Mouse (Mus musculus) midbrain, postnatal 0 days (tissue): Measurements from ENCODE around the gene Gngt2. TPM values are rescaled to one million over a fixed set of nuclear protein-coding genes. Genes with fewer than 3 reads are reported as not detected.

Source experiments
- ATAC-seq: fragments of 200-750 bp; cut with Nextera tagmentation; 2 replicates; pipeline ENCODE4 v1.8.0; 2017; ENCODE audit warnings: moderate number of reproducible peaks, mild to moderate bottlenecking, moderate TSS enrichment, moderate library complexity; ENCODE audit not compliant: low FRiP score
- DNase-seq: peaks from one replicate; pipeline ENCODE4 v3.0.0-alpha.2; 2015; ENCODE audit warnings: low spot score
- H3K27ac ChIP-seq: fragments of 300-500 bp; sonication (generic); 2 replicates; pipeline ENCODE4 v1.5.1; 2014; ENCODE audit warnings: low read depth, mild to moderate bottlenecking, low read length, mixed read lengths
- H3K27me3 ChIP-seq: fragments of 300-500 bp; sonication (generic); 2 replicates; pipeline ENCODE4 v1.6.1; 2014; ENCODE audit warnings: low read length, control low read depth, mixed read lengths; ENCODE audit not compliant: insufficient read depth
- H3K36me3 ChIP-seq: fragments of 300-500 bp; sonication (generic); 2 replicates; pipeline ENCODE4 v1.6.1; 2014; ENCODE audit warnings: low read length, control low read depth, mixed read lengths; ENCODE audit not compliant: insufficient read depth
- H3K4me1 ChIP-seq: fragments of 300-500 bp; sonication (generic); 2 replicates; pipeline ENCODE4 v1.6.1; 2014; ENCODE audit warnings: mild to moderate bottlenecking, control low read depth, antibody characterized with exemption, low read length, mixed read lengths; ENCODE audit not compliant: insufficient read depth
- H3K4me2 ChIP-seq: fragments of 300-500 bp; sonication (generic); 2 replicates; pipeline ENCODE4 v1.6.1; 2014; ENCODE audit warnings: low read depth, mild to moderate bottlenecking, low read length, mixed read lengths; ENCODE audit not compliant: poor library complexity, severe bottlenecking
- H3K4me3 ChIP-seq: fragments of 300-500 bp; sonication (generic); 2 replicates; pipeline ENCODE4 v1.5.1; 2014; ENCODE audit warnings: low read depth, mild to moderate bottlenecking, low read length, moderate library complexity
- H3K9ac ChIP-seq: fragments of 300-500 bp; sonication (generic); replicated peaks from 2 replicates; pipeline ENCODE4 v1.6.1; 2014; ENCODE audit warnings: mild to moderate bottlenecking, low read length, moderate library complexity, mixed read lengths; ENCODE audit not compliant: poor library complexity, severe bottlenecking
- H3K9me3 ChIP-seq: fragments of 300-500 bp; sonication (generic); 2 replicates; pipeline ENCODE4 v1.6.1; 2016; ENCODE audit warnings: low read length, control low read depth
- CTCF ChIP-seq: IDR thresholded peaks from 2 replicates; pipeline ENCODE4 v1.5.1; 2016; ENCODE audit warnings: antibody characterized with exemption, mild to moderate bottlenecking
- WGBS: fragments of 180-500 bp; shearing (Covaris S2); extraction: QIAGEN DNeasy Blood & Tissue Kit; methylation state at CpG from one replicate; pipeline ENCODE4 v1.1.7; 2014; 5-methylcytosine and 5-hydroxymethylcytosine counted together
- polyA plus RNA-seq: library from polyadenylated mRNA; unstranded; fragments of >200 nt; fragmentation: Nextera tagmentation; extraction: Ambion mirVana; gene quantifications from 2 replicates; pipeline ENCODE4 v1.2.1, GENCODE M21; 2015
- total RNA-seq: library from RNA; depleted of rRNA; stranded (reverse); fragments of >200 nt; gene quantifications from 2 replicates; pipeline ENCODE4 v1.2.3, GENCODE M21; 2014

Gene Gngt2
- total and polyA plus RNA-seq, 2 experiments from 2014 or later, result 2.4 to 3.3 TPM

DNA sequence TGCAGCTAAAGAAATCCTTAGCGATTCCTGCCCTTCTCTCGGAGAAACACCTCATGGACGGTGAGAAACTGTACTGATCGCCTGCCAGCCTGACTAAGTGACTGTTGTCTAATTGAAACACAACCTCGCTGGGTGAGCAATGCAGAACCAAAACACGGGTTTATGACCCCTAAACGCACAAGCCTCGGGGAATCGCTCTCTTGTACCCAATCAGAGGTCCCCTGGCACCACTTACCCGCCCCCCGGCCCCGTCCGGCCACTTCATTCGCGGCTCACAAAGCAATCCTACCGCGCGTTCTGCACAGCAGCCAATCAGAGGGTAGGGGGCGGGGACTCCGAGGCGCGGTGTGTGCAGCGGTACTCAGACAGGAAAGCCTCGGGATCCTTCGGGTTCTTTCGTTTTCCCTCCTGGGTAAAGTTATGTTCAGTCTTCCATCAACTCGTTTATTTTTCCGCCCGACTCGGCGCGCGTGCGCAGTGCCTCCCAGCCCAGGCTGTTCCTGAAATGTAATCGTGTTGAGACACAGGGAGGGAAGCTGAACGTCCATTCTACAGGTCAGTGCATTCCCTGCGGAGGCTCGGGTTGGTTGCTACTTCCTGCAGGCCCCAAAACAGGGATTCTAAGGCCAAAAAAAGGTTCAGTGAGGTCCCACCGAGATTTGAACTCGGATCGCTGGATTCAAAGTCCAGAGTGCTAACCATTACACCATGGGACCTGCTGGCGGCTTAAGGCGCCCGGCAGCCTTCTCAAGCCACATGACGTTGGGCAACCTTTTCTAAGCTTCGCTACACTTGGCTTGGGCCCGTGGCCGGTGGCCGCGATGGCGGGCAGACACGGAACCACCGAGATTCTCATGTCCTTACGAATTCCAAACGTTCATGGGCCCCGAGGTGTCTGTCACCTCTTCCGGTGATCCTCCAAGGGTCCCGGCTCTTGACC lies 21.8 kb downstream of the Gngt2 start:
- Histone ChIP-seq H3K9me3 (no peaks in the 10 kb centered on the region), H3K4me1 (no peaks in the 10 kb centered on the region), H3K36me3 (no peaks in the 10 kb centered on the region), H3K27me3 (no peaks in the 10 kb centered on the region), H3K4me3 (peak overlapping the region; percentile 57), H3K4me2 (peak overlapping the region; percentile 65), H3K27ac (peak overlapping the region; percentile 77), H3K9ac (peak overlapping the region; percentile 54)
- DNase-seq (peak; percentile 99), ATAC-seq (peak; percentile 99)
- WGBS, result under 1% methylated on average over 58 of the region's 58 CpGs
- no peak for TF ChIP-seq CTCF

DNA sequence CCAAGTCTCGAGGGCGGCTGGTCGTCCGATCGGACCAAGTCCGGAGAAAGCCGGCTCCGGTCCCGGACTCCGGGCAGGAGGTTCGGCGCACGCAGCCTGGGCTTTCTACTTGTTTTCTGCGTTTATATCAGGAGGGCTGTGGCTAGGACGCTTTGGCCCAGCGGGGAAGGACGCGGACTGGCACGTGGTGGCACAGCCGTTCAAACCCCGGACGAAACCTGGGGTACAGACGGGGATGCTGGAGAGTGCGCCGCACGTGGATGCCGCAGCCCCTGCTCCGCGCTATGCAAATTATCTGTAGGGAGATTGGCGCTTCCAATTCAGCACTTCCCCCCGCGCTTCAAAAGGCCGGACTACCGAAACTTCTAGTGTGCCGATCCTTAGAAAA lies 22.4 kb downstream of the Gngt2 start:
- Histone ChIP-seq H3K4me2 (peak overlapping the region; percentile 65), H3K27me3 (no peaks in the 10 kb centered on the region), H3K4me3 (peak overlapping the region; percentile 57), H3K36me3 (no peaks in the 10 kb centered on the region), H3K4me1 (no peaks in the 10 kb centered on the region), H3K27ac (peak overlapping the region; percentile 77), H3K9ac (peak overlapping the region; percentile 44), H3K9me3 (no peaks in the 10 kb centered on the region)
- peak; percentile 78 for DNase-seq
- WGBS, result under 1% methylated on average over 35 of the region's 35 CpGs
- ATAC-seq, result peak; percentile 62
- peak; percentile 6; the same call in 1 of the 2 replicates for TF ChIP-seq CTCF

DNA sequence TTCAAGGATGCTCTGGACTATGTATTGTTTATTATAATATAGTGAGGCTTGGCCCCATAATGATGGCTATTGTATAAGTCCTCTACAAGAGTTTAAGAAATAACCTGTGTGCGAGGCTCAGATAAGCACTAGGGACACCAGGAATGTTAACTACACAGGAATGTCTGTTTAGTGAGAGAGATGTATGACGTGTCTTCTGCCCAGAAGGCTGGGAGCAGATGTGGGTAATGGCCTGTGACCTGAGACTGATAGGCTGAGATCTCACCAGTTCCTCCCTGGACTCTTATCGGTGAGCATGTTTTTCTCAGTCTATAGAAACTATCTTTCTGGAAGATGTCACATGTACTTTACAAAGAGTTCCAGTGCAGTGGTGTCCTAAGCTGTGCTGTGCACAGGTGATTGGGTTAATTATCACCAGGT lies 23.1 kb downstream of the Gngt2 start:
- 37% methylated on average over 3 of the region's 3 CpGs for WGBS
- H3K27me3 ChIP-seq, result no peaks in the 10 kb centered on the region
- H3K4me1 ChIP-seq, result no peaks in the 10 kb centered on the region
- H3K9ac ChIP-seq, result no peak overlapping the region; the same call in 1 of the 2 replicates
- H3K4me3 ChIP-seq, result peak overlapping the region; percentile 57
- H3K27ac ChIP-seq, result no peak overlapping the region
- no peaks in the 10 kb centered on the region for H3K36me3 ChIP-seq
- DNase-seq (no peak), ATAC-seq (no peak)
- H3K4me2 ChIP-seq, result peak overlapping the region; percentile 65
- H3K9me3 ChIP-seq, result no peaks in the 10 kb centered on the region
- TF ChIP-seq CTCF, result no peak

DNA sequence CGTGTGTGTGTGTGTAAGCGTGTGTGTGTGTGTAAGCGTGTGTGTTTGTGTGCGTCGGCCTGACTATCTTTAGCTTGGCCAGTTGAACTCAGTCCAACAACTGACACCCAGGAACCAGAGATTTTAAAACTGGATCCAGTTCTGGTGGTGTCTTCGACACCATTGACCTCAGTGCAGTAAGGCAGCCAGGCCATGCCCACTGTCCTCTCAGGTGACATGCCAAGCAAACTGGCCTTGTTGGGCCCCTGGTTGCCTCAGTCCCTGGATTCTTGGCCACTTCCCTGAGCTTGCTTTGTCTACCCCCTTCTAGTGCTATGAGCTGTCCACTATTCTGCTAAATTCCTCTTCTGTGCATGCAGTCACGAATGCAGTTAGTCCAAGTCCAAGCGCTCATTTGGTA lies 24.4 kb downstream of the Gngt2 start:
- 95% methylated on average over 8 of the region's 8 CpGs for WGBS

DNA sequence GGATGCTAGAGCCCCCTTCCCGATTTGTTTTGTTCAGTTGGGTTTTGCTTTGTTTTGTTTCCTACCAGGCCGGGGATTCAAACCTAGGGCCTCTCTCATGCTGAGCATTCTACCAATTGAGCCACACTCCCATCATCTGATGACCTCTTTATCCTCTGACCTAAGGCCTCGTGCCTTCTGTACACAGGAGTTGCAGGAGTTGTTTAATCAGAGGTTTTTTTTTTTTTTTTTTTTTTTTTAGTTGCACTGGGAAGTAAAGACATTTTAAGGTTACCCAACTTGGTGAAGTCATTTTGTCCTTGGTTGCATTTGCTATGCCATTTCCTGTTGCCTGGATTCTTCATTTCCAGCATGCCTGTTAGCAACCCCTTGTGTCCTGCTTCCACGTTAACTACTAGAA lies 32.4 kb downstream of the Gngt2 start:
- H3K4me3 ChIP-seq, result no peak overlapping the region
- 80% methylated on average over 4 of the region's 4 CpGs for WGBS

More for the DNA sequence above, 24.4 kb downstream of the Gngt2 start:
- H3K27ac ChIP-seq, result no peak overlapping the region
- ATAC-seq (no peak), DNase-seq (no peak)
- H3K4me2 ChIP-seq, result no peak overlapping the region
- no peak overlapping the region for H3K9ac ChIP-seq
- H3K27me3 ChIP-seq, result no peaks in the 10 kb centered on the region
- H3K4me1 ChIP-seq, result no peaks in the 10 kb centered on the region
- TF ChIP-seq CTCF, result no peak
- no peak overlapping the region for H3K4me3 ChIP-seq
- no peaks in the 10 kb centered on the region for H3K36me3 ChIP-seq
- H3K9me3 ChIP-seq, result no peaks in the 10 kb centered on the region

DNA sequence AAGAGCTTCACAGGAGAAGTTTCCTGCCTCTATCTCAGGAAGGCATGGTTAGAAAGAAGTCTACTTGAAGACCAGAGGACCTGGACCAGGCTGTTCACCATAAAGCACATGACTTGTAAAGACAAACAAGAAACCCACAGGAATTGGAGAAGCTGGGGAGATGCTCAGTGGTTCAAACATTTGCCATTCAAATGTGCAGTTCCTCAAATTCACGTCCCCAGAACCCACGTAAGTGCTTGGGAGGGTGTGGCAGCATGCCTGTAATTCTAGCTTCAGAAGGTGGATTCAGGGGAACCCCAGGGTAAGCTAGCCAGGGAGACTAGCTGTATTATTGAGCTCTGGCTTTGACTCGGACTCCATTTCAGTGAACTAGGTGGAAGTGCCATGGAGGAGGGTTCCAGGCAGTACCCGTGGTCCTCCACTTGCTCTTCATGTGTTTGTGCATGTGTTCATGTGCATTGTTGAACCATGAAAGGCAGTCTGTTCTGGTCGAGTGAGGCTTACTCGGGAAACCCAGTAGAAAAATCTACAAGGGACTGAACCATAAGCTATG lies 33.0 kb downstream of the Gngt2 start:
- Histone ChIP-seq H3K36me3 (no peaks in the 10 kb centered on the region), H3K4me3 (no peak overlapping the region), H3K4me2 (no peak overlapping the region), H3K9ac (no peak overlapping the region), H3K9me3 (no peaks in the 10 kb centered on the region), H3K27me3 (no peaks in the 10 kb centered on the region), H3K27ac (no peak overlapping the region), H3K4me1 (no peaks in the 10 kb centered on the region)
- ATAC-seq, result no peak
- no peak for DNase-seq
- no peak for TF ChIP-seq CTCF
- WGBS, result 73% methylated on average over 6 of the region's 6 CpGs

More for the DNA sequence above, 32.4 kb downstream of the Gngt2 start:
- H3K27me3 ChIP-seq, result no peaks in the 10 kb centered on the region
- no peak for TF ChIP-seq CTCF
- no peak overlapping the region for H3K4me2 ChIP-seq
- ATAC-seq (no peak), DNase-seq (no peak)
- no peak overlapping the region for H3K9ac ChIP-seq
- H3K4me1 ChIP-seq, result no peaks in the 10 kb centered on the region
- H3K36me3 ChIP-seq, result no peaks in the 10 kb centered on the region
- H3K9me3 ChIP-seq, result no peaks in the 10 kb centered on the region
- H3K27ac ChIP-seq, result no peak overlapping the region
